Mouse (Mus musculus) cerebellum, adult 8-10 months (tissue): ENCODE data around the gene Igfbp7.
"Not testable (repeated sequence)": the region's sequence is repeated elsewhere in the genome, so short reads cannot be mapped to it uniquely, and the experiment has no call there.

Experiments
- DNase-seq: peaks from one replicate; pipeline ENCODE4 v3.0.0; 2022

Igfbp7 gene

DNA sequence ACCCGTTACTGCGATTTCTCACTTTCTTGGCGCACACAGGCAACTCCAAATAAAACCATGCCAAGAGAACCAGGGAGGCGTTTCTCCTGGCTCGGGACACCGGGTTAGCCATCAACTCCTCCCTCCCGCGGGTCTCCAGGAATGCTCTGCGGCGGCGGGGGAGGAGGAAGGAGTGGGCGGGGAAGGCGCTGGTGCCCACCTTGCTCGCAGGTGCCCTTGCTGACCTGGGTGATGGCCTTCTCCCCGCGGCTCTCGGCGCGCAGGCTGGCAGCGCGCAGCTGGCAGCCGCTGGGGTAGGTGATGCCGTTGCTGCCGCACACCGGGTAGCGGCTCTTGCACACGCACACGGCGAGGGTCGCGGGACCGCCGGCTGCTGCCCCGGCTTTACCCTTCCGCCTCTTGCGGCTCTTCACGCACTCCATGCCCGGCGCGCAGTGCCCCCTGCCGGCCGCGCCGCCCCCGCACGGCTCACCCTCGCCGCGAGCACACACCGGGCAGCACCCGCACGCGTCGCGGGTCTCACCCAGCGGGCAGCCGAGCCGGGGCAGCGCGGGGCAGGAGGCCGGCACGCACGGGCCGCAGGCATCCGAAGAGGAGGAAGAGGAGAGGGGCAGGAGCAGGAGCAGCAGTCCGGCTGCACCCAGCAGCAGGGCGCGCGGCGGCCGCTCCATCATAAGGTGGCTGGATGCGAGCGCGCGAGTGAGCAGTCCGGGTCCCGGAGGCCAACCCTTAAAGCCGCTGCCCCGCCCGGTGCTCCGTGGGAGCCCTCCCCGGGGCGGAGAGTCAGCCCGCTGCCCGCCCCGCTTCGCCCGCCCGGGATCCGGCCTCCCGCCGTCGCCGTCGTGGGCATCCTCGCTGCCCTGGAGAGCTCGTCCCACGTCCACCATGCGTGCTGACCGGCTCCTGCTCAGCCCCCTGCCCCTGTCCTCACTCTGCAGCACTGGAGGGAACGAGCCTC, at the start of gene Igfbp7:
Gene Igfbp7 (minus strand): TSS at position 701 of the 958 bp plus-strand sequence.
- no peak for DNase-seq

DNA sequence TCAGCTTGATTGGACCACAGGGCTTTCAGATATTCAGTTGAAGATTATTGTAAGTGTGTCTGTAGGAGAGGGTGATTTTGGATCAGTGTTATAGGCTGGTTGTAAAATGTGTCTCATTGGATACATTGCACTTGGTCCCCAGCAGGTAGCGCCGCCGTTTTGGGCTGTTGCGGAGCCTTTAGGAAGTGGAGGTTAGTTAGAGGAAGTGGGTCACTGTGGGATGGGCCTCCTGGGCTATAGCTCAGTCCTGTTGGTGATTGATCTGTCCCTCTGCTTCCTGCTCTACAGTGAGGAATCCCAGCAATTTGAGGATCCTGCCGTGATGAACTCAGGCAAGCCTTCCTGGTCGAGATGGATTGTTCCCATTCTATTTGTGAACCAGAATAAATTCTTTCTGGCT, 44.3 kb upstream of the Igfbp7 start:
- no peak for DNase-seq

DNA sequence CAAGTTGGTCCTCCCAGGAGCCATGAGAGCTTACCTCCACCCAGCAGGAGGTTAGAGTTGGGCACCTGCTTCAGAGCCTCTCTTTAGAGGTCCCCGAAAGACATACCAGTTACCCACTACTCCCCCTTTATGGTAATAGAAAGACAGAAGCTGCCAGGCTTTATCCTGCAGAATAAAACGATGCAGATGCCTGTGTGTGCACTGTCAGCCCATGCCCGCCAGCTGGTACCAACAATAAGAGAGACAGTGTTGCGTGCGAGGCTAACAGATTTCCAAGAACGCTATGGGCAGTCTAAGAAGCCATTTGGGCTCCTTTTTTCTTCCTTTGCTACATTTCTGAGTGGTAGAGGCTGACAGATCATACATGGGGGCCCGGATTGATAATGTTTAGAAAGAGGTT, 41.7 kb upstream of the Igfbp7 start:
- DNase-seq: no peak

DNA sequence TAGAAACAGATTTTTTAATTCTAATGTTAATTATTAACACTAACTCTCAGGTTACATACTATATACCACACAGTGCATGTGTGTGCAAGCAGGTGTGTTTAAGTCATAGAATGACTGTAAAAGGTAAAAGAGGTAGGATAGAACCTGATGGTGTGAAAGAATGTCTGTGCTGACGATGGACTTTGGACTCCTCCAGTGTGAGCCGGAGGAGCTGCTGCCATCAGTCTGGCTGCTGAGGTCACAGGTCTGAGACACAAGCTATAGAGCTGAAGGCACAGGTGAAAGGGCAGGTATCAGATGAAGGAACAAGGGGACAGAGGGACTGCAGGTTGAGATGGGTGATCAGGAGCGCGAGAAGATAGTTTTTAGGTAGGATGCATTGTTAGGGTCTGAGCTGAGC, 37.6 kb upstream of the Igfbp7 start:
- DNase-seq: no peak

DNA sequence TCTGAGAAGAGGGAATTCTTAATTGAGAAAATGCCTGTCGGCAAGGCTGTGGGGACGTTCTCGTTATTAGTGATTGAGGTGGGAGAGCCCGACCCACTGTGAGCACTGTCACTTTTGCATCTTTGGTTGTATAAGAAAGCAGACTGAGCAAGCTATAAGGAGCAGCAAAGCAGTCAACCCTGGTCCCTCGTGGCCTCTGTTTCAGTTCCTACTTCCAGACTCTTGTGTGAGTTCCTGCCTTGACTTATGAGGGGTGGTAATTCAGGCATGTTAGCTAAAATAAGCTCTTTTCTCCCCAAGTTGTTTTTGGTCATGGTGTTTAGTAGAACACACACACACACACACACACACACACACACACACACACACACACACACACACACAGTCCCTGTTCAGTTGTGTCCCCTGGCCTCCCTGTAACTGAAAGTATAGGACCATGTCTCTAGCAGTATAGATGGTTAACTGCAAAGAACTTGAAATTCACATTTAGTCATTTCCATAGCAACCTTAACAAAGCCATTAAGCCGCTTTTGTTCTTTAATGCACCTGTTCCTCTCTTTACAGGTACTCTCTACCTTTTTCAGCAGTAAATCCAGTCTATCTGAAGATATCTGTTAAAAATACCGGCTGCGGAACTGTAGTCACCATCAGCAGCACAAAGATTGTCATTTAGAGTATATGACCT, 36.2 kb upstream of the Igfbp7 start:
- DNase-seq: no peak

DNA sequence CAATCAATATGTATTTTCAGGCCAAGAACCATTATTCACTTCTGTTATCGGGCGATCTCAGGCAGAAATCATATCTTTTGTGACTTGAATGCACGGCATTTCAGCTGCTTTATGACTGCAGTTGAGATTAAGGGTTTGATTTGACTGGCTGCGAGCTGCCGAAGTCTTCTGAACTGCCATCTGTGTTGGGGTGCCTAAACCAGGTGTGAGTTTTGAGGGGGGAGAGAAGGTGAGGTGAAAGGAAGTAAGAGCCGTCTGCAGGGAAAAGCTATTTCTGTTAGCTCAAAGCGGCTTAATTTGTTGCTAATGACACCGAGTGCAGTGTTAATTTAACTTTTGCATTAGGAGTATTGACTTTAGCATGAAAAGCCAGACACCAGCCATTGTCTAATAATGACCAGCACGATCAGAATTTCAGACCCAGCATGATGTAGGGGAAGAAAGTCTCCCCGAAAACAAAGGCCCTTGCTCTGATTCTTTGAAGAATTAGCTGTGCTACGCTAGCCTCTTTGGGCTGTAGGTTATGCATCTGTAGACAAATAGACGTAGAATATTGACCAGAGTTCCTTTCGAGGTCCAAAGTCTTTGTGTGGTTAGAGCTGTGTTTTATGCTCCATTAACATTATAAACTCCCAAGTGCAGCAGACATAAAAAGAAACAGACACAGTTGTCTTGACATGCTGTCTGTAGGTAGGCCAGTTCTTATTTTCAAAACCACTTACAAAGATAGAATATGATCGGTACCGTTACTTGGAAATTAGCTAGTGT, 35.2 kb upstream of the Igfbp7 start:
- DNase-seq: no peak

DNA sequence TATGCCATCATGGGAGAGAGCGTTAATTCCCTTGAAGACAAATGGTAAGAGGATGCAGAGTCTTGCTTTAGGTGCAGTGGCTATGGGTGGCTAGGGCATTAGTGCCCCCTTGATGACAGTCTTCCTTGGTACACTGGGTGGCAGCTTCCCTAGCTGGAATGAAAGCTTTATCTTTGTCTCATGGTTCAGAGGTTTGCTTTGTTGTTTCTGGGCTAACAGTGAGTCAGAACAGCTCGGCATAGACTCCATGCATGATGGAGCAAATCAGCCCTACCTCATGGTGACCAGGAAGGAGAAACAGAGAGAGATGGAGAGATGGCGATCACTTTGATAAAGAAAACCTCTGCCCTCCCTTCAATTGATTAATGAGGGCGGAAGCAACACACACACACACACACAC, 28.5 kb upstream of the Igfbp7 start:
- no peak for DNase-seq

DNA sequence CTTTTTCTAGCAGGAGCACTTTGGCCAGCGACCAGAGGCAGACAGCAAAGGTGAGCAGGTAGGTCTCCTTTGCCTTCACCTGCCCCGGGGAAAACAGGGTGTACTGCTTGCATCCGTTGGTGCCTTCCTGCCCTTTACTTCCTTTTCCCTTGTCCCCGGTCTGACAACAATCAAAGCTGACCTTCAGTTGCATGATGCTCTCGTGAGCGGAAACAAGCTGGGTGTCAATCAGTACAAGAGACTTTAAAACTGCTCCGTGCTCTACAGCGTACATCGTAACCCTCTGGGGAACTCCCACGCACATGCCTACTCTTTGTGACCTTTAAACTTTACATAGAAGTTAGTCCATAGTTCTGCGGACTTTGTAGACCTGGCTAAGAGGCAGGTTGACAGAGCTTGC, 26.2 kb upstream of the Igfbp7 start:
- DNase-seq: no peak

DNA sequence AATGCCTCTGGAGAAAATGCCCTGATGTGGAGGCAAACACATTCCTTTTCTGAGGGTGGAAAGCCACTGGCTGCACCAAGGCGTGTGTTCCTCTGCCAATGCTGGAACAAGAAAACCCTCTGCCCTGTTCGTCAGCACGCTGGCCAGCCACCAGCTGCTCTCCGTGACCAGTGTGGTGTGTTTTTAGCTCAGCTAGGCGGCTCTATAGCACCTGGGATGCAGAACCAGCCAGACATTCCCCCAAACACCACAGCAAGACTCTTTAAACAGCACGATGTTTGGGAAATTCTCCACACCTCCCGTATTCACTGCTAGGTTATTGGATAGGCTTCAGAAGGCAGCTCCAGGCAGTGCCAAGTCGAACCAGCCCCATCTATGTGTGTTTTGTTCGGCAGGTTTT, 25.7 kb upstream of the Igfbp7 start:
- DNase-seq: no peak

DNA sequence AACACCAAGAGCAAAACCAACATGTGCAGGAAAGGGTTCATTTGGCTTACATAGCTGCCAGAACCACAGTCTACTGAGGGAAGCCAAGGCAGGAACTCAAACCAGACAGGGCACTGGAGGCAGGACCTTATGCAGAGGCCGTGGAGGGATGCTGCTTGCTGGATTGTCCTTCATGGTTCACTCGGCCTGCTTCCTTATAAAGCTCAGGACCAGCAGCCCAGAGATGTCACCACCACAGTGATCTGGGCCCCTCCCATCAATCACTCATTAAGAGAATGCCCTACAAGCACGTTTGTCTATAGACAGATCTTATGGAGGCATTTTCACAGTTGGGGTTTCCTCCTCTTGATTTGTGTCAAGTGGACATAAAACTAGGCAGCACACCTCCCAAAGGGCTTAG, 25.3 kb upstream of the Igfbp7 start:
- no peak for DNase-seq

DNA sequence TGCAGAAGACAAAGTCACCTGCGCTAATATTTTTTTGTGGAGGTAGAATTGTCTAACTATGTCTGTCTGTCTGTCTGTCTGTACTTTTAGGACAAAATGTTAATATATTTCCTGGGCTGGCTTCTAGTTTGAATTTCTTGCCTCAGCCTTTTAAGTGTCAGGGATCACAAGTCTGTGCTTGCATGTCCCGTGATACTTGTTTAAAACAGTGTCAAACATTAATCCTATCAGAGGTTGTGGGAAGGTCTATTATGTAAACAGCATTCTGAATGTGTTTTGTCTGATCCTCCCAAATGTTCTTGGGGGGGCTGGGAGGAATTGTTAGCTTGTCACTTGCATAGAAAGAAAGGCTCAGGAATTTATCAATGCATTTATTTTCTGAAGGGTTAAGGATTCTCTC, 24.6 kb upstream of the Igfbp7 start:
- no peak for DNase-seq

DNA sequence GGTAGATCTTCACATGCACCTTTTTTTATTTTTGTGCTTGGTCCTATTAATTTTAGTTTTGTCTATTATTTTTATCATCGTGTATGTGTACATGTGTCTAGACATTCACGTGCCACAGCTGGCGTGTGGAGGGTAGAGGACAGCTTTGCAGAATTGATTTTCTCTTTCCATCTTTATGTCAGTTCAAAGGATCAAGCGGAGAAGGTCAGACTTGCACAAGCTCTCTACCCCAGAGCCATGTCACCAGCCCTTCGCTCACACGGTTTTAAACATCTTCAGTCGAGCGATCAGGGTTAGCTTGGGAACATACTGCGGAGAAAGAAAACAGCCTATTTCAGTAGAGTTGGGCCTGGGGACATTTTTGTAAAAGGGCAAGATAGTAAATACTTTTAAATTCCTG, 23.2 kb upstream of the Igfbp7 start:
- no peak for DNase-seq

DNA sequence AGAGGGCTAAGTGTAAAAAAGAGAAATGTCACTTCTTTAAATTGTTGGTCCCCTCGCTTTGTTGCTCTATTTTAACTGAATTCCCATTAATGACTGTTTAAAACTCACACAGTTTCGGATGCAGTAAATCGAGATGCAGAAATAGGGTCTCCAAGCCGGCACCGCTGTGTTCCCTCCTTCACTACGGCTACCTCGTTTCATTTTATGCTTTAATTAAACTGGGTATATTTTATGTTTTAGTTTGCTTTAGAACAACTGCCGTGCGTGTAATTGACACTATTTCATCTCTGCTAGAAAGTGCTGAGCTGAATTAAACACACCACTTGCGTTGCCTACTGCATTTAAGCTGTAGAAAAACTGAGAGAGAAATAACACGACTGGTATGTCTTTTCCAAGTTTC, 22.6 kb upstream of the Igfbp7 start:
- DNase-seq: no peak

DNA sequence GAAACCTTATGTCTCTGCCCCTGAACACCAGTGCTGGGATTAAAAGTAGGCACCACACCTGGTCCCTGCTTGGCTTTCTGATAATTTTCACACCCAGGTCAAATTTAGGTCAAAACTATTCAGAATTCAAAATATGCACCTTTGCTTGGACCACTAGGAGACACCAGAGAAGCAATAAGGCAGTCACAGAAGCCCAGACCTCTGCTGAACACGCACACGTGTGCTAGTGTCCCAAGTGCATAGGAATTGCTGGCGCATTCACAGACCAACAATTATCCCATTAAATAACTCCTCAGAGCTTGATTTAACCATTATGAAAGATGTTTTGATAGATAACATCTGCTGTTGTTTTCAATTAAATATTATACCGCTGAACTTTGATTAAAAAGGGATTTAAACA, 22.2 kb upstream of the Igfbp7 start:
- DNase-seq: no peak

DNA sequence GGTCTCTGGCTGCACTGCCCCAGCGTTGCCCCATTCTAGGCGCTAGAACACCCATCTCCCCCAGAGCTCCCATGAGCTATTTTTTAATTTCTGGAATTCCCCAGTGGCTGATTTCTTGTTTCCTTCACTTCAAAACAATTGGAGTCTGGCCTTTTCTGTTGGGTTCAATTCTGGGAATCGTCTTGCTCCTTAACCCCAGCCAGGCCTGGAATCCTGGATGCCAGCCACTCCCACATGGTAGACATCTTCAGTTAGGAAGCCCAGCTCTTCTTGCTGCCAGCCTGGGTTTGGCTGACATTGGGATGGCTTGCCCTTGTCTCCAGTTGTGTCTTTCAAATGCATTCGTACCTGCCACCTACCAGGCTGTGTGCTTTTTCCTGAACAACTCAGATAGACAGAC, 20.7 kb upstream of the Igfbp7 start:
- no peak for DNase-seq

DNA sequence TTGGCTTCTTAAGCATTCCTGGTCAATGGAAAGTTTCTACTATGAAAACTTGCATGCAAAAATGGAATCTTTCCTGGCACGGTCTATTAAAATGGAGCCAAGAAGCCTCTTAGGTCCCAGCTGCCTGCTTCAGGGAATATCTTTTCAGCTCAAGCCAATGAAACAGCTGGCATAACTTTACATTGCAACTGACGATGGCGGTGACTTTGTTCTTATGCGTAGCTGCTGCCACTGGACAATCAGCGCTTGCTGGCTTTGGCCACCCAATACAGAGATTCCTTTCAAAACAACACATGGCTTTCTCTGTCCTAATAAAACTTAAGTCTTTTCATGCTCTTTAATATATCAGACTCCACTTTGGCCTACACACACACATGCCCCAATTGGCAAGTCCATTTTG, 20.1 kb upstream of the Igfbp7 start:
- no peak for DNase-seq

DNA sequence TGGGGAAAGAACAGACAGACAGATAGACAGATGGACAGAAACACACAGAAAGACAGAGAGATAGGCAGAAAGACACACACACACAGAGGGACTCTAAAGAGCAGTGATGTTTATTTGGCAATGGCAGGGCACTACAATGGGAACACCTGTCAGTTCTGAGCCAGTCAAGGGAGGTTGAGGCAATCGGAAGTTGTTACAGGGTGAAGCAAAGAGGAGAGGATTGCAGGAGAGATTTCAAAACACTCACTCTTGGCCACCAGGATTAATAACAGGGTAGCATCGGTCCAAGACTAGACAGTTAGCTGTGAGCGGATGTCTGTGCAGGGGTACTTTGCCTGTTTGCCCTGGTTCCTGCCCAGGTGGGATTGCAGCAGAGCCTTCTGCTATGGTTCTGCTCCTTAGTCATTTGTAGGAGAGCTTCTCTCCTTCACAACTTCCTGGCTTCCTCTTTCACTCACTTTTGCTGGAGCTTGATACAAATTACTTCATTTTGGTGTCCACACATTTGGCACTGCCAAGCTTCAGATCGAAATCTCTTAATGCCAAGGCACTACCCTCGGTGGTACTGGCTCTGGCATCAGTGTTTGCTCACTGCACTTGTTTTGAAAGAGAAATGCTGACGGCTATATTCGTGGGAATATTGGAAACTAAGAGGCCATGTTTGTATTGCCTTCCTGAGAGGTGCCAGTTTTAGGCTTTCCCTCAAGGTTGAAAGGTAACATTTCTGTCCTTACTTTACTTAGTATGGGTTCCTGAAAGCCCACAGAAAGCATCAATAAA, 18.1 kb upstream of the Igfbp7 start:
- DNase-seq: no peak

DNA sequence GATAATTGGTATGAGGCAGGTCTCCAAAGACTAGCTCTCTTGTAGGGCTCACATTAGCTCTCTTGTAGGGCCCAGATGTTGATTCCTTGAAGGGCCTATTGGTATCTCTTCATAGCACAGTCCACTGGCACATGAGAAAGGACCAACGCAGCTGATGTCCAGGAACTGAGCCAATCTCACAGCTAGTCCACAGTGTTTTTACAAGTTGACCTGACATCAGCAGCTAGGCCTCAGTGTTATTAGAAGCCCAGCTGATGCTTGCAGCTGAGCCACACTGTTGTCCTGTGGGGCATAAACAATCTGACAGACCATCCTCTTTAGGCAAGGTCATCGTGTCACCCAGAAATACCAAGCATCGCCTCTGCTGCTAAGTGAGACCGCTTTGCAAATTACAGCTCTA, 11.7 kb upstream of the Igfbp7 start:
- DNase-seq: not testable (repeated sequence)

DNA sequence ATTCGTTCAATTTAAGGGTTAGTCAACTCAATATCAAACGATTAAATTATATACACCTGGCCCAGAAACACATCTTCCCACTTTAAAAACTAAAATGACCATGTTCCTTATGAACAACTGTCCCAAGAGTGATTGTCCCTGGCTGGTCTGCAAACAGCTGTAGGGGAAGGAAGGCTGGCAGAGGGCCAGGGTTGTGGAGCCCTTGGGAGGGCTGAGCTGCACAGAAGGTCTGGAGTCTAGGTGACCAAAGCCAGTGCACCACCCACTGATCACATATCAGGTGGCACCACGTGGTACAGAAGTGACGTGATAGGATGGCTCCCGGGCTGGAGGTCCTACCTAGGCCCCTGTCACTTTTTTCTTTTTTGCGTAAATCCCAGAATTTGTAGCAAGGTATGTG, 8.2 kb upstream of the Igfbp7 start:
- no peak for DNase-seq

DNA sequence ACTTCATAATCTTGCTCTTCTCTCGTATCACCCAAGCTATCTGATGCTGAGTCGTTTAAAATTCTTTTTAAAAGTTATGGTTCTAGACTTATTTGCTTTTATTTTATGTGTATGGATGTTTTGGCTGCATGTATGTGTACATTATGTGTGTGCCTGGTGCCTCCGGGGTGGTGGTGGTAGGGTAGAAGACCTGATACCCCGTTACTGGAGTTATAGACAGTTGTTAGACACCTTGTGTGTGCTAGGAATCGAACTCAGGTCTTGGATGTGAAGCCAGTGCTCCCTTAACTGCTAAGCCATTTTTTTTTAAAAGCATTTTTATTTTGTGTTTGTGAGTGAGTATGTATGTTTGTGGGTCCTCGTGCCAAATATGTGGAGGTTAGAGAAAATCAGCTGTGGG, 689 bp upstream of the Igfbp7 start:
- DNase-seq: no peak

DNA sequence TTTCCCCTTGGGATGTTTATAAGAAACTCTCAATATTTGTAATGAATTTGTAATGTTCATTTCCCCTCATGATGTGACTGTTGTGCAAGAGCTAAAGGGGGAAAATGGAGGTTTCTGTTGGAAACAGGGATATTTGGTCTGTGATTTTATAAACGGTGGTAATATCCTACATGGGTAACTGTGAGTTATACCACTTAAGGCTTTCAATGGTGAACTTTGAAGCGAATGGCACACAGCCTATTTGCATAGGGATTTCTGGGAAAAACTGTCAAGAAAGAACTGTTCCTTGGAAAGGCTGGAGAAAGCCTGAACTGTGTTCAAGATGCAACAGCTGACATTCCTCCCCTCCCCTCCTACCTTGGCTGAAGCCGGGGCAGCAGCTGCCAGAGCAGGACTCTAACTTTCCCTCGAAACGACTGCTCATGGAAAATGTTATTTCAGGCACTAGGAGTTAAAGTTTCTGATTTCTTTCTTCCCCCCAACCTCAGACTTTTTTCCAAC, 1.4 kb downstream of the Igfbp7 start:
- no peak for DNase-seq

DNA sequence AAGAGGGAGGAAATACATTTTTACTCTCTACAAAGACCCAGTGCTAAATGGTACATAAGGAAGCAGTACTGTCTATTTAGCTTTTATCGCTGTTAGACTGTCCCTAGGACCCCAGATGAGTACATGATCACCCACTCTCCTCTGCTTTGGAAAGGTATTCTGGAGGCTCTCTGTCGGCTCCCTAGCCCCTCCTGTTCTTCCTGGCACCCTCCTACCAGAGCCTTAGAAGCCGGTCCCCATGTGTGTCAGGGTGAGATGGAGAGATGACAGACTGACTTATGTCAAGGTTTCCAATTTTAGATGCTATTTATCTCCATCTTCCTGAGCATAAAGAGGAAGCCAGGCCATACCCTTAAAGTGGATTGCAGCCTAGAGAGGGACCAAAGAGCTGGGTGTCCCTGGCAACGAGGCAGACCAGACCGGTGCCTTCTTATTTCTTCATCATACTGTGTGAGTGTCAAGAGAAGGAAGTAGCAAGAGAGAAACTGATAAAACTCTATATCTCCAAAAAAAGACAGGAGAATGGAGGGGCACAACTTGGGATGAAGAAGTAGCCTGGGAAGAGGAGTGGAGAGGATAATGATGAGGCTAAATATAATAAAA, 2.3 kb downstream of the Igfbp7 start:
- DNase-seq: no peak
